Mouse (Mus musculus) liver, embryonic 11.5 days (tissue): ENCODE results near the gene Tlr9. TPM values are rescaled to one million over a fixed set of nuclear protein-coding genes. Genes with fewer than 3 reads are reported as not detected.

ENCODE experiments used
- ATAC-seq: fragments of 200-750 bp; cut with Nextera tagmentation; replicated peaks from 2 replicates; pipeline ENCODE4 v1.8.0; 2017; ENCODE audit warnings: moderate number of reproducible peaks, mild to moderate bottlenecking, moderate TSS enrichment, moderate library complexity; ENCODE audit not compliant: low FRiP score
- DNase-seq: peaks from one replicate; pipeline ENCODE4 v3.0.0-alpha.2; 2017; ENCODE audit warnings: low spot score
- H3K27ac ChIP-seq: fragments of 300-500 bp; sonication (generic); 2 replicates; pipeline ENCODE4 v1.5.1; 2014; ENCODE audit warnings: mild to moderate bottlenecking, low read depth, low read length, control low read depth
- H3K27me3 ChIP-seq: fragments of 300-500 bp; sonication (generic); replicated peaks from 2 replicates; pipeline ENCODE4 v1.6.1; 2014; ENCODE audit warnings: low read length, mixed read lengths; ENCODE audit not compliant: control insufficient read depth, insufficient read depth
- H3K36me3 ChIP-seq: fragments of 300-500 bp; sonication (generic); 2 replicates; pipeline ENCODE4 v1.6.1; 2014; ENCODE audit warnings: mild to moderate bottlenecking, low read length, moderate library complexity, mixed read lengths; ENCODE audit not compliant: control insufficient read depth, insufficient read depth
- H3K4me1 ChIP-seq: fragments of 300-500 bp; sonication (generic); replicated peaks from 2 replicates; pipeline ENCODE4 v1.6.1; 2014; ENCODE audit warnings: low read length, mixed read lengths; ENCODE audit not compliant: control insufficient read depth, insufficient read depth
- H3K4me2 ChIP-seq: fragments of 300-500 bp; sonication (generic); 2 replicates; pipeline ENCODE4 v1.6.1; 2014; ENCODE audit warnings: mild to moderate bottlenecking, control low read depth, moderate library complexity
- H3K4me3 ChIP-seq: fragments of 300-500 bp; sonication (generic); 2 replicates; pipeline ENCODE4 v1.5.1; 2014; ENCODE audit warnings: low read depth, low read length, control low read depth
- H3K9ac ChIP-seq: fragments of 300-500 bp; sonication (generic); 2 replicates; pipeline ENCODE4 v1.6.1; 2014; ENCODE audit warnings: low read depth, low read length, control low read depth
- H3K9me3 ChIP-seq: fragments of 300-500 bp; sonication (generic); 2 replicates; pipeline ENCODE4 v1.6.1; 2016; ENCODE audit warnings: low read length, inconsistent platforms, mixed read lengths; ENCODE audit not compliant: control insufficient read depth
- WGBS: fragments of 180-500 bp; shearing (Covaris S2); extraction: QIAGEN DNeasy Blood & Tissue Kit; methylation state at CpG from one replicate; pipeline ENCODE4 v1.1.7; 2014; 5-methylcytosine and 5-hydroxymethylcytosine counted together
- polyA plus RNA-seq: library from polyadenylated mRNA; unstranded; fragments of >200 nt; fragmentation: Nextera tagmentation; extraction: Ambion mirVana; gene quantifications from 2 replicates; pipeline ENCODE4 v1.2.1, GENCODE M21; 2014

The Tlr9 gene
- polyA plus RNA-seq, 1 experiment from 2014 or later = not detected

DNA sequence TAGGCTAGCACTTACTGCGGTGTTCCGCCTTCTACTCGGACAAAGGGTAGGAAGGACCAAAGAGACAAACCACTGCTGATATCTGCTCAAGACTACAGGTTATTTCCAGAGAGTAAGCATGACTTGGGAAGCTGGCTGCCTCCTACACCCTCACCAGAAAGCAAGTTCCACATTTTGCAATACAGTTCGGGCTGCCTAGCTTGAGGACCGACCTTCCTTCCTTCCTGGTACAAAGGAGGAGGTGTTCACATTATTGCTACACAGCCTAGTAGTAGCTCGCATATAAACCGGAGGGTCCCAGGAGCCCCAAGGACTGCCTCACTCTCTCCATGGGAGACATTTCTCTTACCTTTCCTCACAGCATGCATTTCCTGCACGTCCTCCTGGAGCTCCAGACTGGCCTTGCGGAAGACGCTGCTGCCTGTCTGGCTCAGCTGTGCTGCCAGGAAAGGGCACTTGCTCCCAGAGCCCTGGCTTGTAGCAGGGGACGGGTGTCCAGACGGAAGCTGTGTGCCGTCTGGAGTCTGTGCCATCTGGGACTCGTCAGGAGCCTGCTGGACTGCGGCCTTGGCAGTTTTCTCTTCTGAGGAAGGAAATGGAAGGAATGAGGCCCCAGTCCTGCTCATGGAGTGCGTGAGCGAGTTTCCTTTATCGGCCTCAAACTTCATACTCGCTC lies 20.6 kb downstream of the Tlr9 start:
- peaks cover 14% of the 10 kb centered on the region for H3K4me1 ChIP-seq
- peaks cover 32% of the 10 kb centered on the region for H3K36me3 ChIP-seq
- ATAC-seq (no peak), DNase-seq (no peak)
- no peaks in the 10 kb centered on the region for H3K9me3 ChIP-seq
- 66% methylated on average over 19 of the region's 19 CpGs for WGBS
- no peak overlapping the region for H3K4me2 ChIP-seq
- H3K27me3 ChIP-seq = no peaks in the 10 kb centered on the region
- H3K27ac ChIP-seq = no peak overlapping the region
- no peak overlapping the region for H3K4me3 ChIP-seq
- no peak overlapping the region for H3K9ac ChIP-seq

DNA sequence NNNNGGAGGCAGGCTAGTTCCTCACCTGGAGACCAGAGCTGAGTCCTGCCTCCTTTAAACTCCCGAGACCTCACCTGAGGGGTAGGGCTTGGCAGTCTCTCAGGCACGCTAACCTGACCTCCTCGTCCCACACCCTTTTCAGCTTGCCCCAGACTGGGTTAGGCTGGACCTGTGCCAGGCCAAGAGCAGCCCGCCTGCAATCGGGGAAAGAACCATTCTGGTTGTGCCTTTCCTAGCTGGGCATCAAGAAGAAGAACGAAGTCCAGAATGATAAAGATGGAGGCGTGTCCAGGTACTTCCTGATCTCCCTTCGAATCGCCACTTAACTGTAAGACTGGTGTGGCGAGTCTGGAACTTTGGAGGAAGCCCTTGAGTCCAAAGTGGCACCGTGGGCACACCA lies 27.2 kb downstream of the Tlr9 start:
- Histone ChIP-seq H3K4me1 (peaks cover 23% of the 10 kb centered on the region), H3K27ac (no peak overlapping the region; the same call in 1 of the 2 replicates), H3K9me3 (no peaks in the 10 kb centered on the region), H3K9ac (no peak overlapping the region), H3K4me2 (no peak overlapping the region), H3K4me3 (no peak overlapping the region), H3K36me3 (no peaks in the 10 kb centered on the region; the same call in 1 of the 2 replicates), H3K27me3 (no peaks in the 10 kb centered on the region)
- DNase-seq (no peak), ATAC-seq (no peak)
- 82% methylated on average over 11 of the region's 11 CpGs for WGBS

DNA sequence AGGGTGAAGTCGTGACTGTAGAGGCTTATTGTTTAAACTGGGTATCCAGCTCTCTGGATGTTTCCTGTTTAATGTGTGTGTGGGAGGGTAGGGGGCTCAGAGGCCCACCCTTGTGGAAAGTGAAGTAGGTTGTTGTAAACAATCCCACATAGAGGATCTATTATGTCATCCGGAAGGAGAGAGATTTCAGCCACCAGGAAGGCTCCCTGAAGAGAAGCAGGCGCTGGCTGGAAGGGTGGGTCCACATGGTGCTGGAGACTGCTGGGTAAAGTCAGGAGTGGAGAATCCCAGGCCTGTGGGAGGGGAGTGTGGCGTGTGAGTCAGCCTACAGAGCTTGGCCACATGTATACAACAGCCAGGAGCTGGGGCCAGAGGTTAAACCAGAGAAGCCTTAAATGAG lies 27.8 kb downstream of the Tlr9 start:
- H3K27me3 ChIP-seq = no peaks in the 10 kb centered on the region
- peaks cover 23% of the 10 kb centered on the region for H3K4me1 ChIP-seq
- no peaks in the 10 kb centered on the region; the same call in 1 of the 2 replicates for H3K36me3 ChIP-seq
- ATAC-seq = no peak
- H3K9ac ChIP-seq = peak overlapping the region; percentile 20; the same call in 1 of the 2 replicates
- H3K27ac ChIP-seq = peak overlapping the region; percentile 52; the same call in 1 of the 2 replicates
- no peak overlapping the region for H3K4me2 ChIP-seq
- WGBS = 46% methylated on average over 4 of the region's 4 CpGs
- H3K9me3 ChIP-seq = no peaks in the 10 kb centered on the region
- H3K4me3 ChIP-seq = no peak overlapping the region
- DNase-seq = no peak

DNA sequence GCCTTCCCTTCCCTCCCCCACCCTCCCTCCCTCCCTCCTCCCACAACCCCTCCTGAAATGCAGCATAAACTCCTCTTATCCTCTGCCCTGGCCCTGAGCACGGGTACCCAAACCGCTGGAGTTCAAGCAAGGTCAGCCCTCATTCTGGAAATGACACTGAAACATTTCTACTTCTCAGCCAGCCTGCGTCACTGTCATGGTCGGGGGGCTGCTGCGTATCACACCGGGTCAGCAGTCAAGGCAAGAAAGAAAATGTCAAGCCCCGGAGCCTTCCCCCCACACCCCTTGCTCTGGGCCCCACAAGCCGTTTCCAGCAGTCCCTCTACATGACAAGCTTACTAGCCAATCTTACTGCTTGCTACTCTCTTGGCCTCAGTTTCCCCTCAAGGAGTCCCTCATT lies 28.7 kb downstream of the Tlr9 start:
- Histone ChIP-seq H3K9me3 (no peaks in the 10 kb centered on the region), H3K4me2 (no peak overlapping the region), H3K27me3 (no peaks in the 10 kb centered on the region), H3K4me3 (no peak overlapping the region), H3K9ac (no peak overlapping the region), H3K27ac (peak overlapping the region; percentile 52; the same call in 1 of the 2 replicates), H3K4me1 (peaks cover 23% of the 10 kb centered on the region), H3K36me3 (no peaks in the 10 kb centered on the region)
- WGBS = 64% methylated on average over 8 of the region's 8 CpGs
- no peak for DNase-seq
- no peak for ATAC-seq

DNA sequence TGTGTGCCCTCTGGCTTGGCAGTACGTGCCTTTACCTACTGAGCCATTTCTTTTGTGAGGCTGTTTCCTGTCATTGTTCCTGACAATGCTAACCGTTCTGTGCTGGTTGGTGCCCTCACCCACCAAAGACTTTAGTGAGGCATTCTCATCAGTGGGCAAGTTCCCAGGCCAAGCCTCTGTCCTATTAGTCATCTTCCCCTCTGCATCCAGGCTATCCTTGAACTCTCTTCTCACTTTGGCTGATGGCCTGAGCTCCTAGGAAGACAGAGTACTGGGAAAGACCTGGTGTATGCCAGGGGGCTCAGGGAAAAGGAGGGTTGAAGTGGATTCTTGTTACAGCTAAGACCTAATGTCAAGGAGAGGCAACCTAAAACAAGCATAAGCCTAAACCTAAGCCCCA lies 31.6 kb downstream of the Tlr9 start:
- Histone ChIP-seq H3K4me3 (no peak overlapping the region), H3K36me3 (no peaks in the 10 kb centered on the region), H3K27ac (no peak overlapping the region), H3K4me1 (peaks cover 5% of the 10 kb centered on the region; the same call in 1 of the 2 replicates), H3K9ac (no peak overlapping the region), H3K4me2 (no peak overlapping the region), H3K9me3 (no peaks in the 10 kb centered on the region), H3K27me3 (no peaks in the 10 kb centered on the region)
- 56% methylated on average over 2 of the region's 2 CpGs for WGBS
- ATAC-seq = no peak
- DNase-seq = no peak

DNA sequence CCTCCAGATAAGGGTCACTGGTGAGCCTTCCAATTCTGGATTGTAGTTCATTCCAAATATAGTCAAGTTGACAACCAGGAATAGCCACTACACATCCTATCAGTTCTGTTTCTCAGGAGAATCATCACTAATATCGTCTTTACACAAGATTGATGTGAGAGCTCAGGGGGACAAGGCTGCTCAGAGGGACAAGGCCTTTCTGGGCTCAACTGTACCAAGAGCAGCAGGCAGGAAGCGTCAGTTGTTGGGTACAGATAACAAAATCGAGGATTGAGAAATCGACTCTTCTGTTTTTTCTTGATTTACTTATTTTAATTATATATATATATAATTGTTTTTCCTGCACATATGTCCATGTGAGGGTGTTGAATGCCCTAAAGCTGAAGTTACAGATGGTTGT lies 36.0 kb downstream of the Tlr9 start:
- H3K9me3 ChIP-seq = no peaks in the 10 kb centered on the region
- ATAC-seq = no peak
- WGBS = 50% methylated on average over 4 of the region's 4 CpGs
- H3K4me3 ChIP-seq = no peak overlapping the region
- H3K4me2 ChIP-seq = no peak overlapping the region
- H3K9ac ChIP-seq = no peak overlapping the region
- no peaks in the 10 kb centered on the region for H3K36me3 ChIP-seq
- no peak overlapping the region for H3K27ac ChIP-seq
- DNase-seq = no peak
- no peaks in the 10 kb centered on the region for H3K4me1 ChIP-seq
- H3K27me3 ChIP-seq = no peaks in the 10 kb centered on the region

DNA sequence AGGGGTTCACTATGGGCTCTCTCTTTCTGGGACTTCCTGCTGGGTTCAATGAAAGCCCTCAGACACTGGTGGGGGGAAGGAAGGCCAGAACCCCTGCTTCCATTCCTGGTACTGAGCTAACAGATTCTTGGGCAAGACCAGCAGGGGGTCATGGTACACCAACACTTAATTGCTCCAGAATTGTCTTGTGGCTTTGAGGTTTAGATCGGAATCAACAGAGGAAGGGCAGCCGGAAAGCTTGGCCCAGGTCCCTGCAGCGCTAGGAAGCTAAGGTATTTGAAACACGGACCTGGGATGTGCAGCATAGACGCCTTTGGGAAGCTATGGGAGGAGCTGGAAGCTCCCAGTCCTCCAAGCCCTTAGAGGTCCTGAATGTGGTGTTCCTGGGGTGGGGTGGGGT lies 36.6 kb downstream of the Tlr9 start:
- Histone ChIP-seq H3K9ac (no peak overlapping the region), H3K36me3 (no peaks in the 10 kb centered on the region), H3K4me2 (no peak overlapping the region), H3K9me3 (no peaks in the 10 kb centered on the region), H3K27me3 (no peaks in the 10 kb centered on the region), H3K27ac (no peak overlapping the region), H3K4me1 (no peaks in the 10 kb centered on the region), H3K4me3 (no peak overlapping the region)
- ATAC-seq = no peak
- DNase-seq = no peak
- WGBS = 43% methylated on average over 5 of the region's 5 CpGs

DNA sequence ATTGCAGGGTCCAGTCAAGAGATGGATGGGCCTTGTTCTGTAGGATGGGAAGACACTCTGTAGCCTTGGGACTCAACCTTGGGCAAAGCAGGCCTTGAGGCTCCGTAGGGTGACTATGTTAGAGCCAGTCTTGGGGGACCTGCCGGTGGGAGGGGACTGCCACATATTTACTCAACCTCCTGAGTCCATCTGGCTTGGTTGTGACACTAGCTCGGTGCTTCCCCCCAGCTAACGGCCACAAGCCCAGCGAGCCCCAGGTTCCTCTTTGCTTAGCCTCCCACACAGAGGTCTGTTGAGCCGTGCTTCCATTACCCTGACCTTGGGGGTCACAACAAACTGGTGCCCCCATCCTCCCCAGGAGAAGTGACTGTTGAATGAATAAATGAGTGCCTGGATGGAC lies 38.7 kb downstream of the Tlr9 start:
- Histone ChIP-seq H3K4me3 (no peak overlapping the region), H3K4me2 (no peak overlapping the region), H3K27ac (no peak overlapping the region), H3K36me3 (no peaks in the 10 kb centered on the region), H3K4me1 (no peaks in the 10 kb centered on the region), H3K27me3 (no peaks in the 10 kb centered on the region), H3K9me3 (no peaks in the 10 kb centered on the region), H3K9ac (no peak overlapping the region)
- no peak for ATAC-seq
- 45% methylated on average over 6 of the region's 6 CpGs for WGBS
- no peak for DNase-seq

DNA sequence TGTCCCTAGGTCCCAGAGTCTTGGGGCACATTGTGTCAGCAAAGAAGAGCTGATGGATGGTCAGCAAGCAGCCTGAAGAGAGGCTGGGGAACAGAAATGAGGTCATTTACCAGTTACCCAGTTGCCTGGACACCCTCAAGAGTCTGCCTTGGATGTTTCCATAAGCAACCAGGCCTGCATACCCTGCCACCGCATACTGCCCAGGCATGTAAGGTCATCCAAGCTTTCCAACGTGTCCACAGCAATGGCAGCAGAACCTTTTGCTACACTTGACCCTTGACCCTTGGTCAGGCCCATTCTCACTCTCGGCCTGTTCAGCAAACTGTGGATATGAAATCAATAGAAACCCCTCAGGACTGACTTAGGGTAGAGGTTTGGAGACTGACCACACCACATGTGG lies 39.1 kb downstream of the Tlr9 start:
- Histone ChIP-seq H3K9ac (no peak overlapping the region), H3K27me3 (no peaks in the 10 kb centered on the region), H3K36me3 (no peaks in the 10 kb centered on the region), H3K4me2 (no peak overlapping the region), H3K27ac (no peak overlapping the region), H3K4me1 (no peaks in the 10 kb centered on the region), H3K9me3 (no peaks in the 10 kb centered on the region), H3K4me3 (no peak overlapping the region)
- DNase-seq = no peak
- no peak for ATAC-seq
- 73% methylated on average over 3 of the region's 3 CpGs for WGBS
